In the genomic region with DNA sequence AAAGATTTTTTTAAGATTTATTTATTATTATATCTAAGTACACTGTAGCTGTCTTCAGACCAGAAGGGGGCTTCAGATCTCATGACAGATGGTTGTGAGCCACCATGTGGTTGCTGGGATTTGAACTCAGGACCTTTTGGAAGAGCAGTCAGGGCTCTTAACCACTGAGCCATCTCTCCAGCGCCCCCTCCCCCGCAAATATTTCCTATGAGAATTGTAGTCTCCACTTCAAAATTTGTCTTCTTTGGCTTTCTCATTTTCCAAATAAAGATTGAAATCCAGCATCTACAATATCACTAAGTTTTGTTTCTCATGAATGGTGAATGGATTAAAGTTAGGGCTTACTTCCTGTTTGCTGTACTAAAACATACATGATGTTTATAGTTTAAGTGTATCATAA, we compare ENCODE assay signal across 33 mouse cellular contexts. TPM values are rescaled to one million over a fixed set of nuclear protein-coding genes. Genes with fewer than 3 reads are reported as not detected.
"Had no signal": no experiment of that assay in that cellular context is flagged by ENCODE, and none has a peak within 500 bp of the region (broad histone marks: within the 10 kb centered on the region; RNA-seq: fewer than 3 reads in every experiment).

No protein-coding gene starts in this region.

- H3K9ac ChIP-seq: heart, embryonic 12.5 days; heart, embryonic 13.5 days; heart, embryonic 15.5 days; hindbrain, embryonic 12.5 days; hindbrain, embryonic 13.5 days; hindbrain, embryonic 14.5 days; hindbrain, embryonic 15.5 days; intestine, embryonic 15.5 days; kidney, embryonic 15.5 days had no signal

- H3K9me3 ChIP-seq: heart, embryonic 12.5 days; heart, embryonic 13.5 days; heart, embryonic 15.5 days; hindbrain, embryonic 10.5 days; hindbrain, embryonic 12.5 days; hindbrain, embryonic 13.5 days; hindbrain, embryonic 15.5 days; intestine, embryonic 15.5 days; kidney, embryonic 15.5 days had no signal

- H3K27ac ChIP-seq: heart, embryonic 13.5 days; heart, embryonic 15.5 days; hindbrain, embryonic 10.5 days; hindbrain, embryonic 12.5 days; hindbrain, embryonic 13.5 days; hindbrain, embryonic 14.5 days; hindbrain, embryonic 15.5 days; hindbrain, postnatal 0 days; intestine, embryonic 15.5 days; kidney, embryonic 15.5 days; kidney, postnatal 0 days; layer of hippocampus, adult 2 months; left cerebral cortex, adult 2 months had no signal

- H3K4me2 ChIP-seq: heart, embryonic 11.5 days; heart, embryonic 12.5 days; heart, embryonic 13.5 days; heart, embryonic 15.5 days; hindbrain, embryonic 12.5 days; hindbrain, embryonic 13.5 days; hindbrain, embryonic 14.5 days; hindbrain, embryonic 15.5 days; intestine, embryonic 15.5 days; kidney, embryonic 15.5 days had no signal

- H3K4me3 ChIP-seq: heart, embryonic 12.5 days; heart, embryonic 13.5 days; heart, embryonic 15.5 days; hindbrain, embryonic 10.5 days; hindbrain, embryonic 12.5 days; hindbrain, embryonic 13.5 days; hindbrain, embryonic 15.5 days; intestine, embryonic 15.5 days; kidney, embryonic 15.5 days; layer of hippocampus, adult 2 months; left cerebral cortex, adult 2 months had no signal

- DNase-seq: heart, postnatal 10 days; heart, postnatal 14 days; heart, postnatal 36 days; heart, postnatal 4 days; kidney, adult 11 months; kidney, adult 18-20 months; kidney, adult 2 months; kidney, adult 8-10 months; kidney, adult 9 months; kidney, postnatal 10 days; kidney, postnatal 14 days; kidney, postnatal 25 days; kidney, postnatal 36 days; kidney, postnatal 4 days; layer of hippocampus, adult 9-11 months; layer of hippocampus, postnatal 36 days had no signal

- H3K27me3 ChIP-seq: hindbrain, embryonic 12.5 days; hindbrain, embryonic 13.5 days; hindbrain, embryonic 15.5 days; intestine, embryonic 15.5 days had no signal

- H3K4me1 ChIP-seq: heart, embryonic 15.5 days had no signal

- H3K36me3 ChIP-seq: heart, embryonic 12.5 days; heart, embryonic 13.5 days; heart, embryonic 15.5 days; hindbrain, embryonic 10.5 days; hindbrain, embryonic 12.5 days; hindbrain, embryonic 13.5 days; hindbrain, embryonic 15.5 days; intestine, embryonic 15.5 days; kidney, embryonic 15.5 days had no signal

RNA-seq across cellular contexts. Expression of a gene that starts 2.8 kb away (rescaled TPM):
- total RNA-seq: heart, postnatal 25 days had no signal
- polyA plus RNA-seq: large intestine, adult 2 months had no signal
